Mouse (Mus musculus) embryonic fibroblast, embryonic 13.5 days (primary cell): Measurements from ENCODE around the gene Kcnma1. TPM values are rescaled to one million over a fixed set of nuclear protein-coding genes. Genes with fewer than 3 reads are reported as not detected.
A peak's percentile ranks its signal among the peaks of the same experiment; 100 is the strongest.

ENCODE experiments used
- H3K27ac ChIP-seq: 2 replicates; pipeline ENCODE4 v1.5.1; 2012; ENCODE audit warnings: low read length, control low read depth, inconsistent platforms; ENCODE audit not compliant: insufficient read depth
- H3K4me1 ChIP-seq: 2 replicates; pipeline ENCODE4 v1.6.1; 2011; ENCODE audit warnings: low read length; ENCODE audit not compliant: control insufficient read depth, insufficient read depth
- H3K4me3 ChIP-seq: 2 replicates; pipeline ENCODE4 v1.5.1; 2011; ENCODE audit warnings: mild to moderate bottlenecking, control low read depth, low read length; ENCODE audit not compliant: insufficient read depth
- CTCF ChIP-seq: IDR thresholded peaks from 2 replicates; pipeline ENCODE4 v1.5.1; 2011; ENCODE audit warnings: mild to moderate bottlenecking, control low read depth, low read length, moderate library complexity, borderline replicate concordance; ENCODE audit not compliant: insufficient read depth
- POLR2A ChIP-seq: IDR thresholded peaks from 2 replicates; pipeline ENCODE4 v1.6.1; 2011; ENCODE audit warnings: low read depth, mild to moderate bottlenecking, control low read depth, low read length, moderate library complexity
- polyA plus RNA-seq: library from polyadenylated mRNA; stranded (reverse); fragments of >200 nt; gene quantifications from 2 replicates; pipeline ENCODE4 v1.2.4, GENCODE M21; 2011; ENCODE audit warnings: low read depth; ENCODE audit not compliant: missing spikeins, insufficient read length

Gene Kcnma1
- polyA plus RNA-seq, 1 experiment, result 5.9 TPM

DNA sequence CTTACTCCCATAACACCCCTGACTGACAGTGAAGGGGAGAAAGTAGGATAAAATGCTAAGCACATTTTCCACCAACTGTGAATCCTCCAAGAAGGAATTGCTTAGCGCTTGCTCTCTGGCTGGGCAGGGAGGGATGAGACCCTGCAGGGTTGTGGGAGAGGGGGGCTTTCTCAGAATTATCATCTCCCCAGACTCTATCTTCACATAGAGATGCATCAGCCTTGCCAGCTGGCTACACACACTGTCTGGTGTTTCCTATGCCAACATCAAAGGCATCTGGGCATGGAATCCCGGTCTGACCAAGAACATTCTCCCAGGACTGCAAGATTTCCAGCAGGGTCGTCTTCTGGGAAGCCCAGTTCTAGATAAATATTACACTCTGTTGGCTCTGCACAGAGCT is 91.5 kb downstream of the Kcnma1 start:
- no peak overlapping the region for H3K27ac ChIP-seq
- no peak overlapping the region for H3K4me3 ChIP-seq
- no peaks in the 10 kb centered on the region for H3K4me1 ChIP-seq
- TF ChIP-seq POLR2A (no peak), CTCF (no peak)

DNA sequence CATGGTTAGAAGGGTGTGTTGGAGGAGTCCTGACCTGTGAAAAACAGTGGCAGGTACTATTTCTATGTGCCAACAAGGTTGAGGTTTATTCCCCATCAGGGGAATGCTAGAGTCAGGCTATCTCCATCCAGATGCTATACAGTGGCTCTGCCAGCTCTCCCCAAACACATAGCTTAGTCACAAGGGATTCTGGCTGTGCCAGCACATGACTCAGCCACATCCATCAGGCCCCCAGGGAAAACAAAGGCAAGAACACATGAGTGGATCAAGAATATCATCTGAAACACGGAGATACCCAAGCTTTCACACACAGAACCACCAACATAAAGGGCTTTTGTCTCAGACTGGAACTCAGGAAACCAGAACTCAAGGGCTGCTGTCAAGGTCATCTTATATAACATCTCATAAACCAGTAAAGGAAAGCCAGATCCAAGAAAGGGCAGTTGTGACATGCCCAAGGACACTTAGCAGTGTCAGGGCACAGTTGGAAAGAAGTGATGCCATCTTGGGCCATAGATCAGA is 103.1 kb downstream of the Kcnma1 start:
- H3K4me3 ChIP-seq, result no peak overlapping the region

DNA sequence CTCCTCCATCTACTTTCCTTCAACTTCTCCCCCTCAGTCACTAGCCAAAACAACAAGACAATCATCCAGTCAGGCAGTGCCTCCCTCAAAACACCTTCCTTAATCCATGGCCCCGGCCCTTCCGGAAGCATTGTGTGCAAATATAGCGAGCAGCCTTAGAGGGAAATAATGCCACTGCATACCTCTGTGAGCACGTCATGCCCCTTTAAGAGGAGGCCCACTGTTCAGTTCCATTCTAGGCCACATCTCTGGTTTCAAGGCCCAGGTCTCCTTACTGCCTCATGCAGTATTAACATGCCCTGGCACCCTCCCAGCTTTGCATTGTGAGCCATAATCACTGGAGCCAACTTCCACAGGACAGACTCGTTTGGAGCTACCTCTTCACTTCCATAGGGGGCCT is 105.7 kb downstream of the Kcnma1 start:
- no peak overlapping the region for H3K4me3 ChIP-seq
- no peaks in the 10 kb centered on the region for H3K4me1 ChIP-seq
- TF ChIP-seq CTCF, result no peak
- no peak for TF ChIP-seq POLR2A
- no peak overlapping the region for H3K27ac ChIP-seq

More for the DNA sequence above, 103.1 kb downstream of the Kcnma1 start:
- Histone ChIP-seq H3K27ac (no peak overlapping the region), H3K4me1 (no peaks in the 10 kb centered on the region)
- no peak for TF ChIP-seq POLR2A
- TF ChIP-seq CTCF, result no peak

DNA sequence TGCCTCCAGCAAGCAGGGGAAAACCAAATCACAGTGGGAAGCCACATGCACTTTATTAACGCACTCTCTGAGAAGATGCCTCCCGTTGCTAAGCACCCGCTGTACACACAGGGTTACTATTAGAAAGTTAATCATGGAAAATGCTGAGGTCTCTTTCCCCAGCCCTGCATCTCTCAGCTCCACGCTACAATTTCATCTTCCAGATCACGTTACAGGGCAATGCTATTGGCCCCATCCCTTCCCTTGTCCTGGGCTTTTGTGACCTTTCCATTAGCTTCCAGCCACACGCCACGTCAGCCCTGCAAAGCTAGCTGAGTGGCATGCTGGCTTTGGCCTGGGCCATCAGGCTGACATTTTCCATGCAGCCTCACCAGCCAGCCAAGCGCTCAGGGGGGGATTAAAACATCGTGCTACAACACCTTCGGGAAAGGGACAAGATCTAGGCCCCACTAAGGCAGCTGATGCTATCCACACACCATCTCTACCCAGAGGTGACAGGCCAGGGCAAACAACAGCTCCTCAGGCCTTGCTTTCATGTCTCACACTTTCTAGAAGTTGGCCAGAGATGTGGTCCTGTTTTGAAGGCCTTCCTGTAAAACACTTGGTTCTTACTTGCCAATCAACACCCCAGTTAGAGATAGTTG is 111.5 kb downstream of the Kcnma1 start:
- H3K4me1 ChIP-seq, result no peaks in the 10 kb centered on the region
- no peak overlapping the region for H3K4me3 ChIP-seq
- H3K27ac ChIP-seq, result 0 out of 2 replicates have a peak overlapping the region, but pooled peaks have one; percentile 17
- TF ChIP-seq POLR2A (no peak), CTCF (no peak)

DNA sequence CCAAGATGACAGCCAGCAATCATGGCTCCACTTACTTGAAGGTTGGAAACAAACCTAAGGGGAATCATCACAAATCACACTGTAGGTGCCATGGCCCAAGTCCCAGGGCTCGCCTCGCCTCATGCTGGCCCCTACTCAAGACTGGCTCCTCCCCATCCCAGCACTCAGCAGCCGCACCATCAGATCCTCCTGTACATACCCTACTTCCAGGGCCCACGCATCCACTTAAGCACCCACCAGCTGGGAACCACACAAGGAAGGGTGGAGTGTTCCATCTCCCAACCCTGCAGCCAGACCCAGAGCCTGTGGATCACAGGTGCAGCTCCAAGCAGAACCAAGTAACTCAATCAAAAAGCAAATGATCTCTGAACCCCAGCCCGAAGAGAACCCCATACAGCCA is 114.8 kb downstream of the Kcnma1 start:
- TF ChIP-seq POLR2A (no peak), CTCF (no peak)
- H3K4me3 ChIP-seq, result no peak overlapping the region
- H3K4me1 ChIP-seq, result no peaks in the 10 kb centered on the region
- H3K27ac ChIP-seq, result no peak overlapping the region

DNA sequence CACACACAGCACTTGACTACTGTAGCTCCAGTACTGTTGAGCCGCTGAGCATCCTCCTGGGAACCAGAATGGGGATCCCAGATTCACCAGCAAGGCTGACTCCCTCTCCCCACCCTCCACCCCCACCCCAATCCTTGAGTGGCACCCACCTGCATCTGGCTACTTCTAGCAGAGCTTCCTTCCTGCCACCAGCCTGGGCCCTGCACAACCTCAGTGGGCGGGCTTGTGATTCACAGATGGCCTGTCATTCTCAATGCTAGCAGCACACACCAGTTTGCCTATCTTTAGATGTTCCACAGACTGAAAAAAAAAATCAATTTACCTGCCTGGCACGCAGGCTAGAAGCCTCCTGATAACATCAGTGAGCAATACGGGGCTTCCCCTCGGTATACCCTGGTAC is 116.5 kb downstream of the Kcnma1 start:
- Histone ChIP-seq H3K4me1 (no peaks in the 10 kb centered on the region), H3K4me3 (no peak overlapping the region), H3K27ac (no peak overlapping the region)
- no peak for TF ChIP-seq POLR2A
- TF ChIP-seq CTCF, result no peak

DNA sequence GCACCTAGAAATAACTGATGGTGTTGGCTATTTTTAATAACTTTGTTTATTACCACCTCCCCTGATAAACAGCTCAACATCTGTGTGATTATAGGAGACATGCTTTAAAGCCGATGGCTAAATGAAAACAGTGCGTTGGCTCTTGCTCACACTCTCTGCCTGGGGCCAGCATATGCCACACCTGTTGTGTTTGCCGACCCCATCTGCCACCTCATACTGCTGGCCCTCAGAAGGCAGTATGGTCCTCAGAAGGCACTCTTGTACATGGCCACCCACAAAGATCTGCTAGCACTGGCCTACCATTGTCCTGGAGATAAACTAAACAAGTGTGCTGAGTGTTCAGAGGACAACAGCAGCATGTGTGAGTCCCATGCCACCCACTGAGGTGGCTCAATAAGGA is 118.3 kb downstream of the Kcnma1 start:
- Histone ChIP-seq H3K4me3 (no peak overlapping the region), H3K27ac (no peak overlapping the region)
- no peak for TF ChIP-seq CTCF
- no peak for TF ChIP-seq POLR2A

DNA sequence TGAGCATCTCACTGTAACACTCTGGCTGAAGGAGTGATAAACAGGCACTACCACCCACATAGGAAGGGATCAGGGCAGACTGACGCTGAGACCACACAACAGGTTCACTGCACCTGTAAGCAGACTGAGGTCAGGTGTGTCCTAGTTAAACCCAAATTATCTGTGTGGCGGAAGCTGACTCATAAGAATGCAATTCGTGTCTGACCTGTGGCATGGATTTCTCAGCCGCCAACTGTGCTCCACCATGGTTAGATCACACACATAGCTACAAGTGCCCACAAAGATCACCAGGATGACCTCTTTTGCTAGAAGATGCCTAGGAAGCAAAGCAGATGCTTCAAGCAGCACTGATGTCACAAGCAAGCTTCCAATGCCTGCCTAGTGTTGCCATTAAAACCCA is 128.2 kb downstream of the Kcnma1 start:
- H3K4me3 ChIP-seq, result no peak overlapping the region
- H3K4me1 ChIP-seq, result no peaks in the 10 kb centered on the region; the same call in 1 of the 2 replicates
- TF ChIP-seq CTCF, result no peak
- no peak for TF ChIP-seq POLR2A
- H3K27ac ChIP-seq, result no peak overlapping the region

More for the DNA sequence above, 118.3 kb downstream of the Kcnma1 start:
- no peaks in the 10 kb centered on the region for H3K4me1 ChIP-seq

DNA sequence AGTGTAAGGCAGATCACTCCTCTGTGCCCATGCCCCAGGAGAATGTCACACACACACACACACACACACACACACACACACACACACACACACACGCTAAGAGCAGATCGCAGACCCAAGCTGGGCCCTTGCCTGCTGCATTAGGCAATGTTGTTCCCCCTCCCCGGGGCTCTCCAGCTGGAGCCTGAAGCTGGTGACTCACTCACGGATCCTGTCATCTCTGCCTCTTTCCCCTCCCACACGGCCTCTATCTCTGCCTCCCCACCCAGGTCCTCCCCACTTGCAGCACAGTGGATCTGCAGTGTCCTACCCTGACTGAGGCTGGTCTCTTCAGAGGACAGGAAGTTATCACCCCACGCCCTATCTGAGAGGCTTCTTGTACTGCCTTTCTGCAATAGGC is 128.8 kb downstream of the Kcnma1 start:
- no peak for TF ChIP-seq CTCF
- no peak for TF ChIP-seq POLR2A
- H3K4me1 ChIP-seq, result no peaks in the 10 kb centered on the region; the same call in 1 of the 2 replicates

DNA sequence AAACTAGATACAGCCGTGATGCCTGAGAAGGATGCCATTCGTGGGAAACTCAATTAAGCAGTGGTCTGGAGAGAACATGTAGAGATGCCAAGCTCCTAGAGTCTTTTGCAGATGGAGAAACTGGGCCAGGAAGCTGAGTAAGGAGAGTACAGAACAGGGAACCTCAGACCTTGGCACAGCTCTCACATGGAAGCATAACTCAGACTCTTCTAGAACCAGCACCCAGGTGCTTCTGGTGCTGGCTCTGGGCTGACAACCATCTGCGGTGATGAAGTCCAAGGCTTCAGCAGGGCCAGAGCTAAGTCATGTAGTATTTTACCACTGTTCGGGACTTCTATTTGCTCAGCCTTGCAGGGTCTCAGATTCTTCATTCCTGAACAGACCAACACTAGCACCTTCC is 129.2 kb downstream of the Kcnma1 start:
- TF ChIP-seq POLR2A (no peak), CTCF (no peak)

More for the DNA sequence above, 128.8 kb downstream of the Kcnma1 start:
- Histone ChIP-seq H3K27ac (no peak overlapping the region), H3K4me3 (no peak overlapping the region)

DNA sequence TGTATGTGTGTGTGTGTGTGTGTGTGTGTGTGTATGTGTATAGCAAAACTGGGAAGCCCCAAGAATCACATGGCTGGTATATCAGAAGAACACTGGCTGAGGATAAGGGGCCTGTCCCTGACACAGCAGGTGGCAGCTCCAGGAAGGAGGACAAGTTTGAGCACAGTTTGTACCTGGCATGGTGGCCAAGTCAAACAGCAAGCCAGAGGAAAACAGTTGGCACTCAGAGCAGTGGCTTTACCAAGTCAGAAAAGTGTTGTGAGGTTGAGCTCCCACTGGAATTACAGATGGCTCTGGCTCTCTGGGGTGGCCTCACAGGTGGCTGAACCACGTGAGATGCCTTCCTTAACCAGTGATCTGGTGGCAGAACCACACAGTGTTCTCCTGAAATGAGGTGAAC is 132.3 kb downstream of the Kcnma1 start:
- TF ChIP-seq CTCF (no peak), POLR2A (no peak)
- Histone ChIP-seq H3K4me3 (no peak overlapping the region), H3K4me1 (no peaks in the 10 kb centered on the region; the same call in 1 of the 2 replicates), H3K27ac (no peak overlapping the region)

More for the DNA sequence above, 129.2 kb downstream of the Kcnma1 start:
- H3K4me3 ChIP-seq, result no peak overlapping the region
- no peak overlapping the region for H3K27ac ChIP-seq
- H3K4me1 ChIP-seq, result no peaks in the 10 kb centered on the region; the same call in 1 of the 2 replicates
